8 mouse cellular contexts compared by ENCODE assay signal in the genomic region with DNA sequence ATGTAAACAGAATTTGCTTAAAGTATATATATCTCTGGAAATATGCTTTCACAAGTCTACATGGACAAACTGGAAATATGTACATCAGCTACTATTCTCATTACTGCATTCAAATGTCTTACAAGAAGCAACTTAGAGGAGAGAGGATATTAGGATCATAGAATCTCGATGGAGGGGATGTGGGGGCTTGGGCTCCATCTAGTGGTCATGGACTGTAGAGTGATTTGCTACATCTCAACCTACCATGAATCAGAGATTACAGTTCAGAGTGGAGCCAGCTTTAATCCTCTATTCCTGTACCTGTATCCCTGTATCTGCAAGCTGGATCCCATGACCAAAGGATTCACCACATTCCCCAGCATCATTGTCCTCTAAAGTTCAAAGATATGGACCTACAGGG.
DNase-seq lines count a peak whose midpoint lies in the region; ATAC-seq and TF ChIP-seq lines count a peak whose summit lies in the region.
"Had no signal": no experiment of that assay in that cellular context is flagged by ENCODE, and none has a peak within 500 bp of the region (broad histone marks: within the 10 kb centered on the region; RNA-seq: fewer than 3 reads in every experiment).

No protein-coding gene starts in this region.

- H3K4me2 ChIP-seq in neural tube, embryonic 15.5 days, result no peak overlapping the region
- no peak overlapping the region for H3K4me2 ChIP-seq in midbrain, postnatal 0 days (ENCODE audit: low read depth, low read length, poor library complexity, severe bottlenecking)

- no peak overlapping the region for H3K27ac ChIP-seq in neural tube, embryonic 15.5 days (replicated peaks)
- H3K27ac ChIP-seq in embryonic fibroblast, embryonic 13.5 days (ENCODE audit: insufficient read depth, low read length), result no peak overlapping the region
- H3K27ac ChIP-seq in layer of hippocampus, adult 2 months, result no peak overlapping the region
- no peak overlapping the region for H3K27ac ChIP-seq in midbrain, postnatal 0 days (ENCODE audit: low read depth, low read length)

- TF ChIP-seq POLR2A in brain, embryonic 14.5 days (IDR thresholded peaks at IDR 0.05; ENCODE audit: borderline replicate concordance, extremely low read depth, insufficient read depth, insufficient read length, poor library complexity, severe bottlenecking), result no peak
- no peak for TF ChIP-seq POLR2A in embryonic fibroblast, embryonic 13.5 days (IDR thresholded peaks at IDR 0.05; ENCODE audit: low read depth, low read length)

- no peak for ATAC-seq in neural tube, embryonic 15.5 days (ENCODE audit: low FRiP score)
- no peak for ATAC-seq in midbrain, postnatal 0 days (ENCODE audit: low FRiP score)

- H3K9ac ChIP-seq in neural tube, embryonic 15.5 days (replicated peaks), result no peak overlapping the region
- H3K9ac ChIP-seq in midbrain, postnatal 0 days (replicated peaks; ENCODE audit: low read length, poor library complexity, severe bottlenecking), result no peak overlapping the region

- WGBS in neural tube, embryonic 15.5 days, result 13% methylated on average over 1 of the region's 1 CpGs
- WGBS in midbrain, postnatal 0 days, result 0% methylated on average over 1 of the region's 1 CpGs

- no peaks in the 10 kb centered on the region for H3K4me1 ChIP-seq in neural tube, embryonic 15.5 days
- no peaks in the 10 kb centered on the region for H3K4me1 ChIP-seq in embryonic fibroblast, embryonic 13.5 days (ENCODE audit: control insufficient read depth, insufficient read depth, low read length)
- no peaks in the 10 kb centered on the region for H3K4me1 ChIP-seq in midbrain, postnatal 0 days (ENCODE audit: insufficient read depth, low read length)

- no peak overlapping the region for H3K4me3 ChIP-seq in neural tube, embryonic 15.5 days (replicated peaks)
- no peak overlapping the region for H3K4me3 ChIP-seq in embryonic fibroblast, embryonic 13.5 days (ENCODE audit: insufficient read depth, low read length)
- no peak overlapping the region for H3K4me3 ChIP-seq in layer of hippocampus, adult 2 months
- no peak overlapping the region for H3K4me3 ChIP-seq in midbrain, postnatal 0 days (ENCODE audit: low read depth, low read length)
- H3K4me3 ChIP-seq: myocyte had no signal

- no peaks in the 10 kb centered on the region for H3K36me3 ChIP-seq in neural tube, embryonic 15.5 days
- no peaks in the 10 kb centered on the region for H3K36me3 ChIP-seq in midbrain, postnatal 0 days (ENCODE audit: insufficient read depth, low read length)

- TF ChIP-seq CTCF in brain, embryonic 14.5 days (IDR thresholded peaks at IDR 0.05; ENCODE audit: borderline replicate concordance, extremely low read depth, insufficient read depth, insufficient read length), result peak; percentile 66; the same call in 1 of the 2 replicates
- peak; percentile 8; the same call in 1 of the 2 replicates for TF ChIP-seq CTCF in embryonic fibroblast, embryonic 13.5 days (IDR thresholded peaks at IDR 0.05; ENCODE audit: borderline replicate concordance, insufficient read depth, low read length)
- TF ChIP-seq CTCF in layer of hippocampus, adult 2 months (conservative IDR thresholded peaks at IDR 0.05), result peak; percentile 83
- peak; percentile 63 for TF ChIP-seq CTCF in midbrain, postnatal 0 days (IDR thresholded peaks at IDR 0.05)

- no peaks in the 10 kb centered on the region for H3K9me3 ChIP-seq in neural tube, embryonic 15.5 days (replicated peaks)
- H3K9me3 ChIP-seq in midbrain, postnatal 0 days (ENCODE audit: low read length), result no peaks in the 10 kb centered on the region

- DNase-seq in neural tube, embryonic 10.5 days (ENCODE audit: extremely low spot score, low spot score), result peak; percentile 15
- DNase-seq in MN1 (ENCODE audit: low spot score), result peak; percentile 39
- DNase-seq in brain, embryonic 14.5 days (ENCODE audit: low read depth), result peak; percentile 73
- peak; percentile 14 to 18 for DNase-seq in layer of hippocampus, adult 2 months (ENCODE audit: low spot score in 2 of 2)
- peak; percentile 12 for DNase-seq in midbrain, postnatal 0 days (ENCODE audit: low spot score)

- H3K27me3 ChIP-seq in neural tube, embryonic 15.5 days (replicated peaks), result no peaks in the 10 kb centered on the region
- no peaks in the 10 kb centered on the region for H3K27me3 ChIP-seq in midbrain, postnatal 0 days (ENCODE audit: insufficient read depth, low read length)

Comparison
In these comparisons a context has a peak if more than half of its experiments do, and no peak if none do; other contexts are left out.
1. DNase-seq: peak in every context shown above with its lines; median percentile 73 in brain, embryonic 14.5 days; 39 in MN1; 16 in layer of hippocampus, adult 2 months; 15 in neural tube, embryonic 10.5 days; 12 in midbrain, postnatal 0 days.
2. CTCF ChIP-seq: peak in every context shown above with its lines; median percentile 83 in layer of hippocampus, adult 2 months; 66 in brain, embryonic 14.5 days; 63 in midbrain, postnatal 0 days; 8 in embryonic fibroblast, embryonic 13.5 days.